Mouse (Mus musculus) heart, postnatal 14 days (tissue): ENCODE data around the gene Cdc42ep5. TPM values are rescaled to one million over a fixed set of nuclear protein-coding genes. Genes with fewer than 3 reads are reported as not detected.

Experiments
- total RNA-seq, 2 experiments: library from RNA; stranded (reverse); gene quantifications; 2 replicates each; pipeline ENCODE4 v1.2.3; 2021

Cdc42ep5 gene
- total RNA-seq, 2 experiments from 2014 or later = 9.0 to 10.2 TPM

Other genes starting within 250 kb of the Cdc42ep5 start
- gene Lilra6, start 249.4 kb downstream of the Cdc42ep5 start, total RNA-seq = under 1 TPM; 0.19 to 0.24 TPM
- 1 to 10 TPM in 1 of 2 experiments, under 1 TPM in 1; 0.46 to 1.1 TPM for gene Lair1, start 101.7 kb downstream of the Cdc42ep5 start, total RNA-seq
- 1 to 10 TPM; 1.9 to 2.0 TPM for gene Ttyh1, start 45.5 kb downstream of the Cdc42ep5 start, total RNA-seq
- 10 to 100 TPM; 47.6 to 64.6 TPM for gene Leng8, start 27.8 kb downstream of the Cdc42ep5 start, total RNA-seq
- gene Leng9, start 14.5 kb downstream of the Cdc42ep5 start, total RNA-seq = 1 to 10 TPM; 2.7 to 3.4 TPM
- under 1 TPM; 0.66 to 0.98 TPM for gene Lilra5, start 72.9 kb upstream of the Cdc42ep5 start, total RNA-seq
- not detected for gene Ncr1, start 172.9 kb upstream of the Cdc42ep5 start, total RNA-seq
- under 1 TPM in 1 of 2 experiments, not detected in 1; 0.10 TPM for gene Gp6, start 232.9 kb upstream of the Cdc42ep5 start, total RNA-seq